Mouse (Mus musculus) megakaryocyte, embryonic 14.5 days (primary cell): ENCODE data around the gene Fam32a.

Source experiments
- FLI1 ChIP-seq: IDR thresholded peaks from 2 replicates; pipeline ENCODE4 v1.6.1; 2012; ENCODE audit warnings: low read length, inconsistent platforms, mixed read lengths
- GATA1 ChIP-seq: IDR thresholded peaks from 3 replicates; pipeline ENCODE4 v1.6.1; 2012; ENCODE audit warnings: mixed read lengths, low read length, inconsistent platforms, borderline replicate concordance

- TF ChIP-seq GATA1: no peak
- TF ChIP-seq FLI1: no peak
These were observed 37.8 kb downstream of the Fam32a start for GRCm38 (mm10) chr8:72257171-72257901.
